Mouse (Mus musculus): ENCODE results near the gene Trim28. TPM values are rescaled to one million over a fixed set of nuclear protein-coding genes. Genes with fewer than 3 reads are reported as not detected.

Trim28 gene
- total and polyA plus RNA-seq, 3 experiments, result 500 to 891 (median 516) TPM

- TF ChIP-seq GABPA (IDR thresholded peaks at IDR 0.05; ENCODE audit: insufficient replicate concordance, low read depth, low read length) (no peak), HCFC1 (IDR thresholded peaks at IDR 0.05; ENCODE audit: low read depth, low read length) (no peak), CHD1 (IDR thresholded peaks at IDR 0.05; ENCODE audit: low read depth, low read length) (no peak), PAX5 (IDR thresholded peaks at IDR 0.05; ENCODE audit: low read length) (no peak), TCF12 (IDR thresholded peaks at IDR 0.05; ENCODE audit: low read depth, low read length) (no peak), E2F4 (IDR thresholded peaks at IDR 0.05; ENCODE audit: insufficient replicate concordance, low read depth, low read length) (no peak), ZKSCAN1 (IDR thresholded peaks at IDR 0.05; ENCODE audit: borderline replicate concordance, low read depth, low read length) (no peak), MAFK (IDR thresholded peaks at IDR 0.05; ENCODE audit: insufficient replicate concordance, low read length) (no peak), ZNF384 (IDR thresholded peaks at IDR 0.05; ENCODE audit: low read depth, low read length) (no peak), BHLHE40 (IDR thresholded peaks at IDR 0.05; ENCODE audit: low read depth, low read length) (no peak), UBTF (IDR thresholded peaks at IDR 0.05; ENCODE audit: low read depth, low read length) (no peak), MXI1 (IDR thresholded peaks at IDR 0.05; ENCODE audit: low read depth, low read length) (no peak), POLR2AphosphoS2 (IDR thresholded peaks at IDR 0.05; ENCODE audit: low read depth, low read length) (no peak), ELF1 (IDR thresholded peaks at IDR 0.05; ENCODE audit: low read depth, low read length) (no peak), USF2 (conservative IDR thresholded peaks at IDR 0.05; ENCODE audit: low read depth, low read length) (no peak), NRF1 (IDR thresholded peaks at IDR 0.05; ENCODE audit: low read depth, low read length) (no peak)
- Histone ChIP-seq H3K36me3 (replicated peaks in 1 of 2; ENCODE audit: control insufficient read depth in 1 of 2, insufficient read depth in 1 of 2, low read length in 1 of 2) (no peaks in the 10 kb centered on the region), H3K9me3 (replicated peaks; ENCODE audit: low read length) (no peaks in the 10 kb centered on the region), H3K4me2 (ENCODE audit: insufficient read depth, low read depth, poor library complexity, severe bottlenecking) (no peak overlapping the region), H3K9ac (ENCODE audit: insufficient read depth, low read depth) (no peak overlapping the region), H3K4me3 (replicated peaks in 1 of 3; ENCODE audit: low read depth in 2 of 3, low read length in 2 of 3, poor library complexity in 1 of 3) (no peak overlapping the region), H3K27ac (ENCODE audit: insufficient read depth, low read depth) (no peak overlapping the region), H3K4me1 (ENCODE audit: control insufficient read depth in 1 of 2, insufficient read depth in 2 of 2) (peaks cover 0 to 10% of the 10 kb centered on the region in 2 experiments; a peak in 1 of 4 replicates), H3K27me3 (replicated peaks) (peaks cover 26% of the 10 kb centered on the region), H3K79me2 (replicated peaks; ENCODE audit: control insufficient read depth, extremely low read depth, insufficient read depth, poor library complexity, severe bottlenecking) (no peaks in the 10 kb centered on the region)
- DNase-seq (ENCODE audit: extremely low read depth), result no peak
- in situ Hi-C loops (cut with MboI; ENCODE audit: low pct_ligation_motif_present, low pct_unique_long_range_greater_than_20kb, low sequenced_read_pairs), result loop anchor here (25.0 kb wide), 2 partner anchors 234 to 1259 kb away; partner anchors contain the start of genes Lig1 and Zswim9
- dilution Hi-C loops (cut with MboI; ENCODE audit: extremely low pct_ligation_motif_present, extremely low pct_unique_long_range_greater_than_20kb, low sequenced_read_pairs), result no loop called here
Observed at GRCm38 (mm10) chr7:13053001-13053400, 54.1 kb downstream of the Trim28 start.

GRCm38 (mm10) chr7:13053501-13053900 lies 54.6 kb downstream of the Trim28 start:
- Histone ChIP-seq H3K4me3 (replicated peaks in 1 of 3; ENCODE audit: low read depth in 2 of 3, low read length in 2 of 3, poor library complexity in 1 of 3) (no peak overlapping the region), H3K9ac (ENCODE audit: insufficient read depth, low read depth) (no peak overlapping the region), H3K4me2 (ENCODE audit: insufficient read depth, low read depth, poor library complexity, severe bottlenecking) (no peak overlapping the region), H3K9me3 (replicated peaks; ENCODE audit: low read length) (no peaks in the 10 kb centered on the region), H3K27ac (ENCODE audit: insufficient read depth, low read depth) (no peak overlapping the region), H3K79me2 (replicated peaks; ENCODE audit: control insufficient read depth, extremely low read depth, insufficient read depth, poor library complexity, severe bottlenecking) (no peaks in the 10 kb centered on the region), H3K36me3 (replicated peaks in 1 of 2; ENCODE audit: control insufficient read depth in 1 of 2, insufficient read depth in 1 of 2, low read length in 1 of 2) (no peaks in the 10 kb centered on the region), H3K27me3 (replicated peaks) (peaks cover 26% of the 10 kb centered on the region), H3K4me1 (ENCODE audit: control insufficient read depth in 1 of 2, insufficient read depth in 2 of 2) (peaks cover 0 to 10% of the 10 kb centered on the region in 2 experiments; a peak in 1 of 4 replicates)
- in situ Hi-C loops (cut with MboI; ENCODE audit: low pct_ligation_motif_present, low pct_unique_long_range_greater_than_20kb, low sequenced_read_pairs), result loop anchor here (25.0 kb wide), 2 partner anchors 234 to 1259 kb away; partner anchors contain the start of genes Lig1 and Zswim9
- dilution Hi-C loops (cut with MboI; ENCODE audit: extremely low pct_ligation_motif_present, extremely low pct_unique_long_range_greater_than_20kb, low sequenced_read_pairs), result no loop called here
- TF ChIP-seq POLR2A (IDR thresholded peaks at IDR 0.05; ENCODE audit: low read depth, low read length) (no peak), MYC (IDR thresholded peaks at IDR 0.05; ENCODE audit: low read depth, low read length) (no peak), ELF1 (IDR thresholded peaks at IDR 0.05; ENCODE audit: low read depth, low read length) (no peak), JUN (IDR thresholded peaks at IDR 0.05; ENCODE audit: insufficient read depth, low read depth, low read length) (no peak), ZKSCAN1 (IDR thresholded peaks at IDR 0.05; ENCODE audit: borderline replicate concordance, low read depth, low read length) (no peak), EP300 (IDR thresholded peaks at IDR 0.05; ENCODE audit: low read length) (no peak), ETS1 (conservative IDR thresholded peaks at IDR 0.05; ENCODE audit: low read depth, low read length) (no peak), SIN3A (IDR thresholded peaks at IDR 0.05; ENCODE audit: low read length) (no peak), MAZ (IDR thresholded peaks at IDR 0.05; ENCODE audit: low read depth, low read length) (no peak), UBTF (IDR thresholded peaks at IDR 0.05; ENCODE audit: low read depth, low read length) (no peak), ZC3H11A (IDR thresholded peaks at IDR 0.05; ENCODE audit: low read depth, low read length) (no peak), BHLHE40 (IDR thresholded peaks at IDR 0.05; ENCODE audit: low read depth, low read length) (no peak), RCOR1 (conservative IDR thresholded peaks at IDR 0.05; ENCODE audit: low read depth, low read length) (no peak), USF1 (IDR thresholded peaks at IDR 0.05; ENCODE audit: low read depth, low read length) (no peak), HCFC1 (IDR thresholded peaks at IDR 0.05; ENCODE audit: low read depth, low read length) (no peak), TBP (conservative IDR thresholded peaks at IDR 0.05; ENCODE audit: low read depth, low read length) (no peak), SMC3 (IDR thresholded peaks at IDR 0.05; ENCODE audit: low read depth, low read length) (no peak), CHD1 (IDR thresholded peaks at IDR 0.05; ENCODE audit: low read depth, low read length) (no peak), POLR2AphosphoS2 (IDR thresholded peaks at IDR 0.05; ENCODE audit: low read depth, low read length) (no peak), JUND (conservative IDR thresholded peaks at IDR 0.05; ENCODE audit: low read depth, low read length) (no peak)
- DNase-seq (ENCODE audit: extremely low read depth), result no peak

Measured in CH12.LX (cell line).